Mouse (Mus musculus) cerebral cortex, adult 2 months (tissue): ENCODE data around the gene Igf1r.

Experiments
- WGBS: fragments of 180-500 bp; shearing (Covaris S2); methylation state at CpG from one replicate; pipeline ENCODE4 v1.1.7; 2018; 5-methylcytosine and 5-hydroxymethylcytosine counted together

Gene Igf1r

GRCm38 (mm10) chr7:68172776-68173175, 220.1 kb downstream of the Igf1r start:
- 59% methylated on average over 7 of the region's 7 CpGs for WGBS

- WGBS, result 68% methylated on average over 1 of the region's 1 CpGs
Measured at GRCm38 (mm10) chr7:68179672-68180071, 227.0 kb downstream of the Igf1r start.

GRCm38 (mm10) chr7:68181104-68181503, 228.5 kb downstream of the Igf1r start:
- WGBS, result 72% methylated on average over 1 of the region's 1 CpGs

- WGBS, result 83% methylated on average over 7 of the region's 7 CpGs
Measured at GRCm38 (mm10) chr7:68182025-68182424, 229.4 kb downstream of the Igf1r start.

GRCm38 (mm10) chr7:68182773-68183172, 230.1 kb downstream of the Igf1r start:
- 89% methylated on average over 6 of the region's 6 CpGs for WGBS

- 85% methylated on average over 10 of the region's 10 CpGs for WGBS
Measured at GRCm38 (mm10) chr7:68183421-68183820, 230.8 kb downstream of the Igf1r start.

GRCm38 (mm10) chr7:68189211-68189610, 236.6 kb downstream of the Igf1r start:
- WGBS, result 93% methylated on average over 6 of the region's 6 CpGs

GRCm38 (mm10) chr7:68189691-68190456, 237.2 kb downstream of the Igf1r start:
- 90% methylated on average over 13 of the region's 13 CpGs for WGBS

GRCm38 (mm10) chr7:68193958-68194695, 241.5 kb downstream of the Igf1r start:
- WGBS, result 83% methylated on average over 15 of the region's 15 CpGs

GRCm38 (mm10) chr7:68199609-68200008, 247.0 kb downstream of the Igf1r start:
- WGBS, result 95% methylated on average over 7 of the region's 7 CpGs

- WGBS, result 91% methylated on average over 8 of the region's 8 CpGs
Measured at GRCm38 (mm10) chr7:68205776-68206427, 253.3 kb downstream of the Igf1r start.

- WGBS, result 92% methylated on average over 6 of the region's 6 CpGs
Measured at GRCm38 (mm10) chr7:68209039-68209438, 256.4 kb downstream of the Igf1r start.

GRCm38 (mm10) chr7:68210417-68210816, 257.8 kb downstream of the Igf1r start:
- whole genome bisulfite sequencing, result 52% methylated on average over 4 of the region's 4 CpGs

- WGBS, result 82% methylated on average over 7 of the region's 7 CpGs
Measured at GRCm38 (mm10) chr7:68211883-68212282, 259.3 kb downstream of the Igf1r start.

- 68% methylated on average over 5 of the region's 5 CpGs for WGBS
Measured at GRCm38 (mm10) chr7:68213842-68214241, 261.2 kb downstream of the Igf1r start.

GRCm38 (mm10) chr7:68215522-68216070, 263.0 kb downstream of the Igf1r start:
- WGBS, result 78% methylated on average over 18 of the region's 18 CpGs

GRCm38 (mm10) chr7:68218879-68219278, 266.3 kb downstream of the Igf1r start:
- 74% methylated on average over 11 of the region's 11 CpGs for WGBS

- 17% methylated on average over 9 of the region's 9 CpGs for WGBS
Measured at GRCm38 (mm10) chr7:68221677-68222230, 269.1 kb downstream of the Igf1r start.

- WGBS, result 55% methylated on average over 13 of the region's 13 CpGs
Measured at GRCm38 (mm10) chr7:68223356-68223808, 270.8 kb downstream of the Igf1r start.

GRCm38 (mm10) chr7:68224006-68224405, 271.4 kb downstream of the Igf1r start:
- WGBS, result 93% methylated on average over 5 of the region's 5 CpGs

- 65% methylated on average over 9 of the region's 9 CpGs for WGBS
Measured at GRCm38 (mm10) chr7:68225427-68226054, 272.9 kb downstream of the Igf1r start.
